Mouse (Mus musculus) lung, adult 2 months (tissue): ENCODE results near the gene Mgst3. TPM values are rescaled to one million over a fixed set of nuclear protein-coding genes. Genes with fewer than 3 reads are reported as not detected.

Experiments
- DNase-seq: peaks from one replicate; pipeline ENCODE4 v3.0.0; 2022
- H3K4me1 ChIP-seq: fragments of 200-500 bp; 2 replicates; pipeline ENCODE4 v1.6.1; 2011; ENCODE audit warnings: low read length; ENCODE audit not compliant: control insufficient read depth, insufficient read depth
- H3K4me3 ChIP-seq: fragments of 200-500 bp; replicated peaks from 2 replicates; pipeline ENCODE3; 2011; ENCODE audit warnings: low read depth, mild to moderate bottlenecking, control low read depth, low read length; ENCODE audit errors: extremely low read depth
- CTCF ChIP-seq: fragments of 200-500 bp; IDR thresholded peaks from 2 replicates; pipeline ENCODE4 v1.5.1; 2011; ENCODE audit warnings: mild to moderate bottlenecking, low read length, control low read depth; ENCODE audit not compliant: insufficient read depth
- POLR2A ChIP-seq: fragments of 200-500 bp; IDR thresholded peaks from 2 replicates; pipeline ENCODE4 v1.6.1; 2011; ENCODE audit warnings: low read depth, mild to moderate bottlenecking, control low read depth, low read length, borderline replicate concordance; ENCODE audit errors: extremely low read depth
- WGBS: fragments of 180-500 bp; shearing (Covaris S2); methylation state at CpG from one replicate; pipeline ENCODE4 v1.1.7; 2018; 5-methylcytosine and 5-hydroxymethylcytosine counted together
- polyA plus RNA-seq: library from polyadenylated mRNA; depleted of rRNA; stranded (reverse); fragments of >200 nt; gene quantifications from 2 replicates; pipeline ENCODE4 v1.2.3, GENCODE M21; 2012; rRNA removed

Gene Mgst3
- polyA plus RNA-seq, 1 experiment, result 150 TPM

DNA sequence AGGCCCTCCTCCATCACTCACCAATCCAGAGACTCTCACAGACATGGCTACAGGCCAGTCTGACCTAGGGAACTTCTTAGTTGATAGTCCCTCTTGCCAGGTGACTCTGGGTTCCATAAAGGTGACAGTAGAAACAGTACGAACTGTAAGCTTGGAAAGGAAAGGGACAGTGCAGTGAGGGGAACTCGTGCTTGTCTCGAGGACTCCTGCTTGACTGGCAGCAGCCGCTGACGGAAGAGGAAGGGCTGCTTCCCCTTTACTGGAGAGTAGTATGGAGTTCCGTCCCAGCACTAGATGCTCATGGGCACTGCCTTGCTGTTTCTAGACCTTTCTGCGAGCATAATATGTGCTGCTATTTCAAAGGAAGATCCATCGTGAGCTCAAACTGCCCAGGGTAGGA lies 62.5 kb downstream of the Mgst3 start:
- TF ChIP-seq POLR2A (no peak), CTCF (no peak)
- H3K4me3 ChIP-seq, result no peak overlapping the region
- 79% methylated on average over 8 of the region's 8 CpGs for WGBS
- DNase-seq, result no peak
- H3K4me1 ChIP-seq, result no peaks in the 10 kb centered on the region

DNA sequence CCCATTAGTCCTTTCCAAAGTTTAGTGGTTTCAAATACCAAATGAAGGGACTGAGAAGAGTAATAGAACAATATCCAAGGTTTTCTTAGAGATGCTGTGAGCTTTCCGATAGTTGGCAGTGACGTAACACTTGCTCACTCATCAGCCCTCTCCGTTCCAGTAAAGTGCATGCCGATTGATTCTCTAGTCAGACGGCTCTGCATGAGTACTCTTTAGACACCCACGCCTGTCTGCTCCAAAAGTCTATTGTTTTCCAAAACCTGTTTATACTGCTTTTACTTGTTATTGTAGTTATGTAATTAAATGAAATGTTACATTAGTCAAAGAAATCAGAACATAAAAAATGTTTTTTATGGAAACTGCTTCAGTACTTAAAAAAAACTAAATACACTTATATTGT lies 64.9 kb downstream of the Mgst3 start:
- 78% methylated on average over 6 of the region's 6 CpGs for WGBS
- TF ChIP-seq POLR2A, result no peak
- no peak for TF ChIP-seq CTCF
- no peak for DNase-seq
- H3K4me1 ChIP-seq, result no peaks in the 10 kb centered on the region
- no peak overlapping the region for H3K4me3 ChIP-seq

Other genes starting within 250 kb of the Mgst3 start
- 12.6 and 17.4 TPM in 2 replicates for gene Uck2, start 108.5 kb downstream of the Mgst3 start, polyA plus RNA-seq
- gene Tmco1, start 85.5 kb downstream of the Mgst3 start, polyA plus RNA-seq, result 42.7 and 56.7 TPM in 2 replicates
- 21.7 and 27.8 TPM in 2 replicates for gene Aldh9a1, start 43.9 kb downstream of the Mgst3 start, polyA plus RNA-seq
- gene Lrrc52, start 72.9 kb upstream of the Mgst3 start, polyA plus RNA-seq, result 0.66 and 0.80 TPM in 2 replicates
- gene Rxrg, start 204.5 kb upstream of the Mgst3 start, polyA plus RNA-seq, result 1.7 and 4.0 TPM in 2 replicates